Mouse (Mus musculus) lung, adult 2 months (tissue): ENCODE results near the gene Snx18.

ENCODE experiments used
- CTCF ChIP-seq: fragments of 200-500 bp; IDR thresholded peaks from 2 replicates; pipeline ENCODE4 v1.5.1; 2011; ENCODE audit warnings: mild to moderate bottlenecking, low read length, control low read depth; ENCODE audit not compliant: insufficient read depth
- POLR2A ChIP-seq: fragments of 200-500 bp; IDR thresholded peaks from 2 replicates; pipeline ENCODE4 v1.6.1; 2011; ENCODE audit warnings: low read depth, mild to moderate bottlenecking, control low read depth, low read length, borderline replicate concordance; ENCODE audit errors: extremely low read depth

- TF ChIP-seq POLR2A (no peak), CTCF (no peak)
Measured at GRCm38 (mm10) chr13:113615546-113615941, 2.8 kb downstream of the Snx18 start.
